Mouse (Mus musculus) NIH3T3 (cell line): ENCODE measurements at regions not wholly inside any gene's neighbourhood (a gene's known extent, or its start where the extent isn't known, plus 50 kb on each side); places are given as distances from the start of the nearest gene placed in this dataset.

Experiments
- DNase-seq: peaks from one replicate; pipeline ENCODE4 v3.0.0-alpha.2; 2012; ENCODE audit warnings: low read depth

DNA sequence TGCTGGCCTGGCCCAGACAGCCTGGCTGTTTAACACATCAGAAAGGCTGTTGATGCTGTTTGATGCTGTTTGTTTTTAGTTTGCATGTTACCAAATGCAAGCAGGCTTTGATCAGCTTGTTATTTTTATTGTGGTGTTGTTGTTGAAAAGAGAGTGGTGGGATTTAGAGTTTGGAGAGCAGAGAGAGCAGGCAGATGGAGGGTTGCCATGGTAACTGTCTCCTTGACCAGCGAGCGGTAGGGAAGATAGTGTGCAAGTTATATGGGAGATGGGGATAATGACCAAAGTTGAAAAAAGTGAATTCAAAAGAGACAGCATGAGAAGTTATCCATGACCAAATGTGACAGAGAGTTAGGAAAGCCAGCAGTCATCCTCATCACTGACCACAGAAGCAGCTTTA is 83.3 kb downstream of the Cmc2 start:
- no peak for DNase-seq

DNA sequence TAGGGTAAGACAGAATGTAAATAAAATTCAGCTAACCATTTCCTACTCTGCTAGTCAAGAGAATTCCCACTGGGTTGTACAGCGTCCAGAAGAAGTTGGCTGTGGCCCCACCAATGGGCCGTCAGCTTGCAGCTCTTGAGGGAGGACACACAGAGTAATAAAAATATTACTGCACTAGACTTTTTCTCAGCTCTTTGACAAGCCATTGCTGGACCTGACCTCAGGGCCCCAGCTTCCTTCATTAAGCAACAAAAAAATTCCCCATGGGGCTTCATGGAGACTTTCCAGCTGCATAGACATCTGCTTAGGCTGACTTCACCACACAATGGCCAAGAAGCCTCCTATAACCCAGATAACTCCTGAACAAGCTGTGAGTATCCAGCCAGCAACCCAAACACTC is 89.1 kb downstream of the Cmc2 start:
- no peak for DNase-seq

GRCm38 (mm10) chr8:116829631-116830030 is 91.6 kb downstream of the Cmc2 start:
- DNase-seq: no peak

- no peak for DNase-seq
These were observed 93.0 kb downstream of the Cmc2 start for GRCm38 (mm10) chr8:116828220-116828619.

DNA sequence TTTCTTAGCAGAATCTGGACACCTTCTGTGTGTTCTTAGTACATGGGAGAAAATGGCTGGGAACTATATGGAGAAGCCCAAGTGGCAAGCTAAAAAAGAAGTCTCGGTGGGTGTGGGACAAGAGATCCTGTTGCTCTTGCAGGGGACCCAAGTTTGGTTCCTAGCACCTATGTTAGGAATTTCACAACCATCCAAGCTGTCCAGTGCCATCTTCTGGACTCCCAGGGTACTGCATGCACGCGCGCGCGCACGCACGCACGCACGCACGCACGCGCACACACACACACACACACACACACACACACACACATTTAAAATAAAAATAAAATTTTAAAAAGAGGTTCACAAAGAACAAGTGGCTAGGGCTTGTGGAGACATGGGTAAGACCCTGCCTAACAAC is 94.1 kb downstream of the Cmc2 start:
- DNase-seq: no peak

DNA sequence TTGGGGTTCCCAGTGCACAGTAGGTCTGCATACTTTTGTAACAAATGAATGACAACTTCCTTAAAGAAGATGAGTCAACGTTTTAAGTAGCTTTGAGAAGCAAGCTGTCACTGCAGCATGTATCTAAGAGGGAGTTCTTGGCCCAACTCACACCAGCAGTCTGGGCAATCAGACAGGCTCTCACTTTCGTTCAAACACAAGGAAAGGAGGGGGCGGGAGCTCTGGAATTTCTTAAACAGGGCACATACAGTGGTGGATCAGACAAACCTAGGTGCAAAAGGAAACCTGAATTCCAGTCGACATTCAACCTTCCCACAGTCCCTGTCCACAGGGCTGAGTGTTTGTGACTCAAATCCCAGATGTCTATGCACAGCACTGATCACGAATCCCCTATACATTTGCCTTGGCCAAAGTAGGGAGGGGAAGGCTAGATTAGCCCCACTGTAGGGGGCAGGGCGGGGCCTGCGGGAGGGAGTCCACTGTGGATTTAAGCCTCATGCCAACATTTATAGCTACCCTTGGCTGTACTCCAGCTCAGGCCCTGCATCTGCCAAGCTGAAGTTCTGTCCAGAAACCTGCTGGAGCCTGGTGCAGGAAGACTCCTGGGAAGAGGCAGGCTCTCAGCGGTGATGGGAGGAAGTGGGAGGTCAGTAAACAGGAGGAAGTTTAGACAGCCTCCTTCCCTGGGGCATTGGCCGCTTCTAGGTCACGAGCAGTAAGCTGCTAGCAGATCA is 81.5 kb upstream of the Cdyl2 start:
- peak; percentile 73 for DNase-seq

- DNase-seq: no peak
These were observed 68.5 kb upstream of the Cdyl2 start for GRCm38 (mm10) chr8:116801313-116801712.

- DNase-seq: no peak
These were observed 67.8 kb upstream of the Cdyl2 start for GRCm38 (mm10) chr8:116800636-116801035.

- DNase-seq: peak; percentile 37
These were observed 66.2 kb upstream of the Cdyl2 start for GRCm38 (mm10) chr8:116798981-116799380.

DNA sequence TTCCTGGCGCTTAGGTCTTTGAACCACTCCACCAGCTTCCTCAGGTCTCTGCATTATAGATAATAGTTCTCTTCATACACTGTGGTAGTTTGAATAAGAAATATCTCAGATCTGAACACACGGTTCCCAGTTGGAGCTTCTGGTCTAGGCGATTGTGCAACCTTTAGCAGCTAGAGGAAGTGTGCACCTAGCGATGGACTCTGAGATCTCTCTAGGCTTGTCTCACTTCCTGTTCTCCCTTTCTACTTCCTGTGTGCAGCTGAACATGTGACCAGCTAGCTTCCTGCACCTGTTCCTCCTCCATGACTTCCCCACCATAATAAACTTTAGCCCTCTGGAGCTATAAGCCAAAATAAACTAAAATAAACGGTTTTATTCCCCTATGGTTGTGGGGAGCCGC is 62.9 kb upstream of the Cdyl2 start:
- DNase-seq: no peak

GRCm38 (mm10) chr8:116793107-116793506 is 60.3 kb upstream of the Cdyl2 start:
- peak; percentile 8 for DNase-seq

GRCm38 (mm10) chr8:116790294-116790693 is 57.5 kb upstream of the Cdyl2 start:
- no peak for DNase-seq
